8 mouse cellular contexts compared by ENCODE assay signal in the genomic region with DNA sequence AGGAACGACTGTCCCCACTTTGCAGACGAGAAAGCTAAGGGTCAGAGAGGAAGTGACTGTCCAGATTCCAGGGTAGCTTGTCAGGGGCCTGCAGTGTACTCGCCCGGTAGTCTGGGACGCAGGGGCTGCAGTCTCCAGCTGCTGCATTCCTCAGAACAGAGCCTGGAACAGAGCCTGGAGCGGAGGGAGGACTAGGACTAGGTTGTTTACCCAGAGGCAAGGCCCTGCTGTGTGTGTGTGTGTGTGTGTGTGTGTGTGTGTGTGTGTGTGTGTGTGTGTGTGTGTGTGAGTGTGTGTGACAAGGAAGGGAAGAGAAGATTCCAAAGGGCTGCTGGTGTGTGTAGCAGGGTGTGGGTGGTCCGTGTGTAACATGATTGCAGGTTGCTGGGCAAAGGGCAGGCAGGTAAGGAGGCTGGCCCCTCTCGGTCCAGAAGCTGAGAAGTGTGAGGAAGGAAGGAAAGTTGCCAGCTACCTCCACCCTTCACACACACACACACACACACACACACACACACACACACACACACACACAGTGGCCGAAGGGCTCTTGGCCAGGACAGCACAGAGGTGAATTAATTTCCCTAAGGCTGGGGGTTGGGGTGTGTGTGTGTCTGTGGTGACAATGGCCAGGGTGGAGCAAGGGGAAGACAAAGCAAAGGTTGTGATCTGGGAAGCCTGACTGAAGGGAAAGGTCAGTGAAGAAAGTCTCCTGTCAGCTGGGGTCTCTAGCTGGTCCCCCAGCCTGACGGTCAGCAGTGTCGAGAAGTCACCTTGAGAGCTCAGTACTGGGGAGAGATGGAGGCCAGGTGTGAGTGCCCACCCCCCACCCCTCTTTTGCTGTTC. TPM values are rescaled to one million over a fixed set of nuclear protein-coding genes. Genes with fewer than 3 reads are reported as not detected.
DNase-seq lines count a peak whose midpoint lies in the region; ATAC-seq and TF ChIP-seq lines count a peak whose summit lies in the region.

No protein-coding gene starts in this region.

- DNase-seq in left cerebral cortex, postnatal 14 days (ENCODE audit: low spot score in 2 of 2), result peak; percentile 34 to 60
- DNase-seq in left cerebral cortex, adult 9 months (ENCODE audit: low spot score in 2 of 2), result no peak
- peak; percentile 76 to 81 for DNase-seq in heart, postnatal 14 days
- DNase-seq in limb, embryonic 10.5 days (ENCODE audit: low spot score), result peak; percentile 43
- no peak for DNase-seq in frontal cortex, postnatal 25 days (ENCODE audit: low spot score in 2 of 2)
- no peak for DNase-seq in thymus, adult 18-20 months

- 0 out of 2 replicates have a peak overlapping the region, but pooled peaks have one; percentile 11 for H3K9ac ChIP-seq in midbrain, embryonic 12.5 days (replicated peaks)

- peaks cover 15% of the 10 kb centered on the region for H3K4me1 ChIP-seq in embryonic fibroblast, embryonic 13.5 days (ENCODE audit: control insufficient read depth, insufficient read depth, low read length)
- peaks cover 46% of the 10 kb centered on the region for H3K4me1 ChIP-seq in limb, embryonic 10.5 days
- peaks cover 24% of the 10 kb centered on the region for H3K4me1 ChIP-seq in midbrain, embryonic 12.5 days

- 46% methylated on average over 10 of the region's 11 CpGs for WGBS in limb, embryonic 10.5 days
- WGBS in midbrain, embryonic 12.5 days, result 28% methylated on average over 11 of the region's 11 CpGs

- no peak for ATAC-seq in midbrain, embryonic 12.5 days (ENCODE audit: low FRiP score, low read depth)

- H3K27me3 ChIP-seq in limb, embryonic 10.5 days (ENCODE audit: low read depth, poor library complexity, severe bottlenecking), result no peaks in the 10 kb centered on the region
- no peaks in the 10 kb centered on the region for H3K27me3 ChIP-seq in midbrain, embryonic 12.5 days

- peak; percentile 42 for TF ChIP-seq POLR2A in embryonic fibroblast, embryonic 13.5 days (IDR thresholded peaks at IDR 0.05; ENCODE audit: low read depth, low read length)

- no peaks in the 10 kb centered on the region for H3K9me3 ChIP-seq in limb, embryonic 10.5 days (replicated peaks)
- H3K9me3 ChIP-seq in midbrain, embryonic 12.5 days, result no peaks in the 10 kb centered on the region

- H3K27ac ChIP-seq in embryonic fibroblast, embryonic 13.5 days (ENCODE audit: insufficient read depth, low read length), result peak overlapping the region; percentile 84
- H3K27ac ChIP-seq in limb, embryonic 10.5 days, result peak overlapping the region; percentile 88
- H3K27ac ChIP-seq in midbrain, embryonic 12.5 days (replicated peaks), result 0 out of 2 replicates have a peak overlapping the region, but pooled peaks have one; percentile 10

- H3K36me3 ChIP-seq in limb, embryonic 10.5 days, result peaks cover 24% of the 10 kb centered on the region
- 0 out of 2 replicates have a peak, but pooled peaks cover 12% of the 10 kb centered on the region for H3K36me3 ChIP-seq in midbrain, embryonic 12.5 days

- TF ChIP-seq CTCF in embryonic fibroblast, embryonic 13.5 days (IDR thresholded peaks at IDR 0.05; ENCODE audit: borderline replicate concordance, insufficient read depth, low read length), result no peak

- H3K4me3 ChIP-seq in embryonic fibroblast, embryonic 13.5 days (ENCODE audit: insufficient read depth, low read length), result no peak overlapping the region
- H3K4me3 ChIP-seq in limb, embryonic 10.5 days, result no peak overlapping the region
- H3K4me3 ChIP-seq in midbrain, embryonic 12.5 days, result no peak overlapping the region

- H3K4me2 ChIP-seq in midbrain, embryonic 12.5 days (replicated peaks), result no peak overlapping the region

- intact Hi-C loops in left cerebral cortex, postnatal 14 days (cut with DNase I), result no loop called here
- intact Hi-C loops in heart, postnatal 14 days (cut with DNase I), result no loop called here

RNA-seq across cellular contexts. Expression of a gene that starts 9.1 kb away (rescaled TPM):
- 10 to 100 TPM; 15.4 TPM for total RNA-seq in left cerebral cortex, postnatal 14 days (2021)
- 2.3 and 3.1 TPM in 2 replicates for polyA plus RNA-seq in embryonic fibroblast, embryonic 13.5 days (2011; ENCODE audit: insufficient read length, low read depth, missing spikeins)
- 1 to 10 TPM; 1.8 to 3.3 TPM for total RNA-seq in heart, postnatal 14 days (2021)
- polyA plus RNA-seq in limb, embryonic 10.5 days (2016; fragmentation: Nextera tagmentation; extraction: Ambion mirVana), result 10.1 and 12.3 TPM in 2 replicates
- 9.7 and 10.5 TPM in 2 replicates for polyA plus RNA-seq in midbrain, embryonic 12.5 days (2016; fragmentation: Nextera tagmentation; extraction: Ambion mirVana)

RNA-seq across cellular contexts. Expression of a gene that starts 25.3 kb away (rescaled TPM):
- total RNA-seq in left cerebral cortex, postnatal 14 days (2021), result 10 to 100 TPM; 43.7 to 45.4 TPM
- 16.8 and 19.0 TPM in 2 replicates for polyA plus RNA-seq in embryonic fibroblast, embryonic 13.5 days (2011; ENCODE audit: insufficient read length, low read depth, missing spikeins)
- 10 to 100 TPM; 18.5 to 20.4 TPM for total RNA-seq in heart, postnatal 14 days (2021)
- 1.8 and 2.4 TPM in 2 replicates for polyA plus RNA-seq in limb, embryonic 10.5 days (2016; fragmentation: Nextera tagmentation; extraction: Ambion mirVana)
- polyA plus RNA-seq in midbrain, embryonic 12.5 days (2016; fragmentation: Nextera tagmentation; extraction: Ambion mirVana), result 2.6 and 3.1 TPM in 2 replicates

RNA-seq across cellular contexts. Expression of a gene that starts 29.6 kb away (rescaled TPM):
- total RNA-seq in left cerebral cortex, postnatal 14 days (2021), result 100 to 1,000 TPM; 132 to 143 TPM
- 1.1 TPM in 1 of 2 replicates, not detected in the other for polyA plus RNA-seq in embryonic fibroblast, embryonic 13.5 days (2011; ENCODE audit: insufficient read length, low read depth, missing spikeins)
- total RNA-seq in heart, postnatal 14 days (2021), result 10 to 100 TPM; 16.8 to 21.6 TPM
- polyA plus RNA-seq in limb, embryonic 10.5 days (2016; fragmentation: Nextera tagmentation; extraction: Ambion mirVana), result 0.49 and 0.73 TPM in 2 replicates
- 1.3 and 1.8 TPM in 2 replicates for polyA plus RNA-seq in midbrain, embryonic 12.5 days (2016; fragmentation: Nextera tagmentation; extraction: Ambion mirVana)

RNA-seq across cellular contexts. Expression of a gene that starts 39.8 kb away (rescaled TPM):
- total RNA-seq in left cerebral cortex, postnatal 14 days (2021), result 10 to 100 TPM; 71.3 to 71.5 TPM
- 23.3 and 24.3 TPM in 2 replicates for polyA plus RNA-seq in embryonic fibroblast, embryonic 13.5 days (2011; ENCODE audit: insufficient read length, low read depth, missing spikeins)
- total RNA-seq in heart, postnatal 14 days (2021), result 10 to 100 TPM; 30.5 to 34.5 TPM
- polyA plus RNA-seq in limb, embryonic 10.5 days (2016; fragmentation: Nextera tagmentation; extraction: Ambion mirVana), result 4.0 and 5.1 TPM in 2 replicates
- polyA plus RNA-seq in midbrain, embryonic 12.5 days (2016; fragmentation: Nextera tagmentation; extraction: Ambion mirVana), result 7.5 and 8.4 TPM in 2 replicates

RNA-seq across cellular contexts. Expression of a gene that starts 39.9 kb away (rescaled TPM):
- 10 to 100 TPM; 14.1 to 14.7 TPM for total RNA-seq in left cerebral cortex, postnatal 14 days (2021)
- 5.6 and 7.1 TPM in 2 replicates for polyA plus RNA-seq in embryonic fibroblast, embryonic 13.5 days (2011; ENCODE audit: insufficient read length, low read depth, missing spikeins)
- total RNA-seq in heart, postnatal 14 days (2021), result 10 to 100 TPM; 19.4 to 20.9 TPM
- polyA plus RNA-seq in limb, embryonic 10.5 days (2016; fragmentation: Nextera tagmentation; extraction: Ambion mirVana), result 1.5 and 1.8 TPM in 2 replicates
- polyA plus RNA-seq in midbrain, embryonic 12.5 days (2016; fragmentation: Nextera tagmentation; extraction: Ambion mirVana), result 0.79 and 1.1 TPM in 2 replicates

Comparison
In these comparisons a context has a peak if more than half of its experiments do, and no peak if none do; other contexts are left out.
1. DNase-seq: peak in left cerebral cortex, postnatal 14 days (2 of 2), heart, postnatal 14 days (2 of 2) and limb, embryonic 10.5 days (single experiment); none in left cerebral cortex, adult 9 months (0 of 2), frontal cortex, postnatal 25 days (0 of 2) and thymus, adult 18-20 months (0 of 2).
2. H3K27ac ChIP-seq: peak in every context shown above with its lines; median percentile 88 in limb, embryonic 10.5 days; 84 in embryonic fibroblast, embryonic 13.5 days; 10 in midbrain, embryonic 12.5 days.